Mouse (Mus musculus): ENCODE measurements at regions not wholly inside any gene's neighbourhood (a gene's known extent, or its start where the extent isn't known, plus 50 kb on each side); places are given as distances from the start of the nearest gene placed in this dataset.
"Not testable (repeated sequence)": the region's sequence is repeated elsewhere in the genome, so short reads cannot be mapped to it uniquely, and the experiment has no call there.

- DNase-seq (ENCODE audit: extremely low spot score, low read depth, low spot score): no peak
Observed at GRCm38 (mm10) chr4:153806820-153807436, 150.1 kb upstream of the A430005L14Rik start.

DNA sequence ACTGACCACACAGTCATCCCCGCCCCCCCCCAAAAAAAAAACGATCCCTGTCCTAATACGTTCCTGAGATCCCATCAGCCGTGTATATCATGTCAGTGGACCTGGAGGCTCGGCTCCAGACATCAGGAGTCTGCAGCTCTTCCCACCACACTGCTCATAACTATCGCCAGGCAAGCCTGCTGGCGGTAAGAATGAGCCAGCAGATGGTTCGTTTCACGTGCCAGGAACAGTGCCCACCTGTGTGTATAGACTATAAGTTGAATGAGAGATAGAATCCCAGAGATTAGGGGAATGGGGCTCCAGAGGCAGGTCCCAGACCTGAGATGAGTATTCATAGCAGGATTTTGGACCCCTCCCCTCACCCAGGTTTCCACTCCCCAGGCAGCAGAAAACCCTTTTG, 144.2 kb upstream of the A430005L14Rik start:
- DNase-seq (ENCODE audit: extremely low spot score, low read depth, low spot score): no peak

DNA sequence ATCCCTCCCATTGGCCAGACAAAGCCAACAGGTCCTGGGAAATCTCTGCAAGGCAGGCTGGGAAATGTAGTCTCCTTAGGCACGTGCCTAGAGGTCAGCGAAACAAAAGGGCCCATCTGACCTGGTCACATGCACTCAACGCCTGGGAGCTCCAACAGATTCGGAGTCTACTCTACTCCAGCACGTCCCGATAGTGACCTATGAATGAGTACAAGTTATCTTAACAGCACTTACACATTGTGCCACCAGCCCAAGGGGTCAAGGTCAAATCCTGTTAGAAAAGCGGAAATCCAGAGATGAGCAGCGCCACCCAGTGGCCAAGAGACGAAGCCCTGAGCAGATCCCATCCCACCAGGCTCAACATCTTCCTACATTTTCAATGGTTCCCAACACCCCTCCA, 129.1 kb upstream of the A430005L14Rik start:
- DNase-seq (ENCODE audit: extremely low spot score, low read depth, low spot score): peak; percentile 61

DNA sequence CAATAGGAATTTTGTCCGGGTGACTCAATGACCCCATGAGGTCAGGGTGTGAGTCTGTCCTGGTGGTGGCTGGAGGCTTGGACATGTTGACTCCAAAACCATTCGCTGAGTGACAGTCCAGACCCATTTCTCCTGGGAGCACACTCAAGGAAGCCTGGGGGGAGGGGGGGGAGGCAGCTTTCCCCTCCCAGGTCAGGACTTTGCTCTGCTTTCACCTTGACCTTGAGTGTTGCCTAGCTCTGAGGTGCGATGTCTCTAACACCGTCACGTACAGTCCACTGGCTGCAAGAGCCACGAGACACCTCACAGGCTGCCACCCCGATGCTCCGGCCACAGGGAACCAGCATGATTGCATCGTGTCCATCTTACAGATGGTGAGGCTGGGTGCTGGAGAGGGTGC, 127.3 kb upstream of the A430005L14Rik start:
- DNase-seq (ENCODE audit: extremely low spot score, low read depth, low spot score): no peak

- no peak for DNase-seq (ENCODE audit: extremely low spot score, low read depth, low spot score)
Observed at GRCm38 (mm10) chr4:153830491-153830890, 126.5 kb upstream of the A430005L14Rik start.

DNA sequence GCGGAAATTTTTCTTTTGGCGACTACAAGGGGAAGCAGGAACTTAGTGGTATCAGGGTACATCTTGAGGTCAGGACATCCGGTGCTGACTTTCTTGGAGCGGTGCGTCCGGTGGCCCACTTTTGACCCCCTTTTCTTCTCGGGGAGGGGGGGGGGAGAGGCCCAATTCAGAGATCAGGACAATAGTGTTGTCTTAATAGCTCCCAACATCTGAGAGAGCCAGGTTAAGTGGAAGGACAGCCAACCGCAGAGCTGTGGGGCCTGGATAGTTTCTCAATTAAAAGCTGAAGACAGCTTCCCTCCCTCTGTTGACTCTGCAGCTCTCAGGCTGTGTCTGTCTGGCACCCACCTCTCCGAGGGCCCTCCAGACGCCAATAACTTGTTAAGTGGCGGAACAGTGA, 125.8 kb upstream of the A430005L14Rik start:
- DNase-seq (ENCODE audit: extremely low spot score, low read depth, low spot score): not testable (repeated sequence)

GRCm38 (mm10) chr4:153832151-153832550, 124.9 kb upstream of the A430005L14Rik start:
- no peak for DNase-seq (ENCODE audit: extremely low spot score, low read depth, low spot score)

- DNase-seq (ENCODE audit: extremely low spot score, low read depth, low spot score): no peak
Observed at GRCm38 (mm10) chr4:153844766-153845165, 112.3 kb upstream of the A430005L14Rik start.

GRCm38 (mm10) chr4:153848274-153848673, 108.8 kb upstream of the A430005L14Rik start:
- DNase-seq (ENCODE audit: extremely low spot score, low read depth, low spot score): no peak

- DNase-seq (ENCODE audit: extremely low spot score, low read depth, low spot score): no peak
Observed at GRCm38 (mm10) chr4:153850186-153850585, 106.9 kb upstream of the A430005L14Rik start.

- DNase-seq (ENCODE audit: extremely low spot score, low read depth, low spot score): no peak
Observed at GRCm38 (mm10) chr4:153854084-153854747, 102.8 kb upstream of the A430005L14Rik start.

- DNase-seq (ENCODE audit: extremely low spot score, low read depth, low spot score): no peak
Observed at GRCm38 (mm10) chr4:153854748-153855092, 102.3 kb upstream of the A430005L14Rik start.

GRCm38 (mm10) chr4:153861420-153861819, 95.6 kb upstream of the A430005L14Rik start:
- no peak for DNase-seq (ENCODE audit: extremely low spot score, low read depth, low spot score)

DNA sequence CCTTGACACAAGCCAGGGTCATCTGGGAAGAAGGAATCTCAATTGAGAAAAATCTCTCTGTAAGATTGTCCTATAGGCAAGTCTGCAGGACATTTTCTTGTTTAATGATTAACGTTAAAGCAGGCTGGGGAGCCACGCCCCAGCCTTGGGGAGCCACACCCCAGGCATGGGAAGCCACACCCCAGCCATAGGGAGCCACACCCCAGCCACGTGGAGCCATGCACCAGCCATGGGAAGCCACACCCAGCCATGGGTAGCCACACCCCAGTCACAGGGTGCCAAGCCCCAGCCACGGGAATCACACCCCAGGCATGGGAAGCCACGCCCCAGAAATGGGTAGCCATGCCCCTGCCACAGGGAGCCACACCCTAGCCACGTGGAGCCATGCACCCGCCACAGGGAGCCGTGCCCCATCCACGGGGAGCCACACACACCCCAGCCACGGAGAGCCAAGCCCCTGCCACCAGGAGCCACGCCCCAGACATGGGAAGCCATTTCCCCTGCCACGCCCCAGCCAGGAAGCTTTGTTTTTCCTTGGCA, 94.8 kb upstream of the A430005L14Rik start:
- no peak for DNase-seq (ENCODE audit: extremely low spot score, low read depth, low spot score)

DNA sequence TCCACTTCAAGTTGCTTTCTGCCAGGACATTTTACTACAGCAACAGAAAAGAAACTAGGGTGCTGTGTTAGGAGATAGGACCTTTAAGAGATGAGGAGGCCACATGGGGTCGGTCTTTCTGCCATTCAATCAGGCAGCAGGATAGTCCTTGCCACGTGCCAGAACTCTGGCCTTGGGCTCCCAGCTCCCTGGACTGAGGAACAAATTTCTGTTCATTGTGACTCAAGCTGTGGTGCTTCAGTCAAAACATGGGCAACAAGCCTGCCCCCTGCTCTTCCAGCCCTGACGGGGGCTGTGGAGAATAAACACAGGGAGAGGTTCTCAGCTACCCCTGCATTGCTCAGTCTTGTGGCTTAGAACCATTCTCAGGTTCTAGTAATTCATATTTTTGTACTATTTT, 84.7 kb upstream of the A430005L14Rik start:
- no peak for DNase-seq (ENCODE audit: extremely low spot score, low read depth, low spot score)

DNA sequence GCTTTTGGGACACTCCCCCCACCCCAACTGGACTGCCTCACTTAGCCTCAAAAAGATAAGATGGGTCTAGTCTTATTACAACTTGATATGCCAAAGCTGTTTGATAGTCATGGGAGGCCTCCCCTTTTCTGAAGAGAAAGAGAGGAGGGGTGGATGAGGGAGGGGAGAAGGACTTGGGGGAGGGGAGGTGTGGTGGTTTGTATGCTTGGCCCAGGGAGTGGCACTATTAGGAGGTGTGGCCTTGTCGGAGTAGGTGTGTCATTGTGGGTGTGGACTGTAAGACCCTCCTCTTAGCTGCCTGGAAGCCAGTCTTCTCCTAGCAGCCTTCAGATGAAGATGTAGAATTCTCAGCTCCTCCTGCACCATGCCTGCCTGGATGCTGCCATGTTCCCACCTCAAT, 82.0 kb upstream of the A430005L14Rik start:
- not testable (repeated sequence) for DNase-seq (ENCODE audit: extremely low spot score, low read depth, low spot score)

- no peak for DNase-seq (ENCODE audit: extremely low spot score, low read depth, low spot score)
Observed at GRCm38 (mm10) chr4:153876954-153877642, 79.9 kb upstream of the A430005L14Rik start.

GRCm38 (mm10) chr4:153883057-153883456, 74.0 kb upstream of the A430005L14Rik start:
- DNase-seq (ENCODE audit: extremely low spot score, low read depth, low spot score): no peak

GRCm38 (mm10) chr4:153884044-153884443, 73.0 kb upstream of the A430005L14Rik start:
- DNase-seq (ENCODE audit: extremely low spot score, low read depth, low spot score): no peak

- DNase-seq (ENCODE audit: extremely low spot score, low read depth, low spot score): no peak
Observed at GRCm38 (mm10) chr4:153885836-153886235, 71.2 kb upstream of the A430005L14Rik start.

DNA sequence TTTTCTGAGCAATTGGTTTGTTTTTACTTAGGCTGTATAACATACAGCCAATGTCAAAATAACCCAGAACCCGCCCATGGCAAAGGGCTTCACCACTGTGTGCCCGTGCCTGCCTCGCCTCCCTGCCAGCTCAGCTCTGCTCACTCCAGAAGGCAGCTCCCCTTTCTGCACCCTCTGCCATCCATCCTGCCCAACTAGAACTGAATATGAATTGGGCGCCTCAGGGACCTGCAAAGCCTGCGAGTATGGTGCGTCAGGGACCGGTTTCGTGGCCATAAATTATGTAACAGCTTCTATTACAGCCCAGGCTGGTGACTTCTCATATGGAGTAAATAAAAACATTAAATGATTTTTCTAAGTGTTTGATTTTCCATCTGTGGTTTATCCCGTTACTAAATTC, 66.9 kb upstream of the A430005L14Rik start:
- no peak for DNase-seq (ENCODE audit: extremely low spot score, low read depth, low spot score)

DNA sequence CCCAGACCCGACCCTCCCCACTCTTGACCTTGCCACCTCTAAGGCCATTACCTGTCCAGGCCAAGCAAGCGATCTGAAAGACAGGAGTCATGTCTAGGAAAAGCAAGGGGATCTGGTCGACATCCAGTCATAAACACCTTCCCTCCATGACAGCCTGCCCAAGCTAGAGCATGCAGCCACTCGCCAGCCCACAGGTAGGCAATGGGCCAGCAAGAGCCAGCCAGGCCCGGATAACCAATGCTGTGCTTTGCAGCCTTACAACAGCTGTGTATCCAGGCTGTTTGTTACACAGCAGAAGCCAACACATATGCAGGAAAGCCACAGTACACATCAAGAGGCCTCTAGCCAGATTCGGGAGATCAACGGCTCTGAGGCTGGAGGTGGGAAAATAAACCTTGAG, 57.3 kb upstream of the A430005L14Rik start:
- no peak for DNase-seq (ENCODE audit: extremely low spot score, low read depth, low spot score)

All from hindlimb bud, embryonic 11.5 days (tissue).